ENCODE assay signal across 19 mouse cellular contexts in the genomic region with DNA sequence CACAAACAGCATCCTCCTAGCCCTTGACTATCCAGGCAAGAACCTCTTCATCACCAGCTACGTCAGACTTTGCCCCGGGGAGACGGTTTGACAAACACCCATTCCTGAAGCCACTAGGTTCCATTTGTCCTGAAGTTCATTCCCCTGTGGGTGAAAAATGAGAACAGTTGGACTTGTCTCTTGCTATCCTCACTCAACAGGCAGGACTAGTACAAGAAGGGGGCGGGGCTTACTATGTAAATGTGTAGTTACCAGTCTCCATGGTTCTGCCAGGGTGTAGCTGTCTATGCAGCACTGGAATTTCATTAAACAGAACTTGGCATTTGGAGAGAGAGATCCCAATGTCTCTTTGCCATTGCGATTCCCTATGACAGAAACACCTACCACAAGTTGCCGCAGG.
DNase-seq lines count a peak whose midpoint lies in the region; ATAC-seq lines count a peak whose summit lies in the region.
"Had no signal": no experiment of that assay in that cellular context is flagged by ENCODE, and none has a peak within 500 bp of the region (broad histone marks: within the 10 kb centered on the region; RNA-seq: fewer than 3 reads in every experiment).

No protein-coding gene starts in this region.

- H3K4me1 ChIP-seq in embryonic facial prominence, embryonic 14.5 days (ENCODE audit: control insufficient read depth, insufficient read depth, low read length) = peaks cover 7% of the 10 kb centered on the region; the same call in 1 of the 2 replicates
- H3K4me1 ChIP-seq in embryonic facial prominence, embryonic 10.5 days = peaks cover 18% of the 10 kb centered on the region
- H3K4me1 ChIP-seq in midbrain, embryonic 11.5 days (ENCODE audit: control insufficient read depth, insufficient read depth, low read length) = peaks cover 2% of the 10 kb centered on the region; the same call in 1 of the 2 replicates
- peaks cover 9% of the 10 kb centered on the region for H3K4me1 ChIP-seq in midbrain, embryonic 16.5 days (ENCODE audit: control insufficient read depth, insufficient read depth, low read length)
- H3K4me1 ChIP-seq in heart, embryonic 11.5 days (ENCODE audit: control insufficient read depth, insufficient read depth, low read length) = no peaks in the 10 kb centered on the region

- no peak for ATAC-seq in embryonic facial prominence, embryonic 14.5 days (ENCODE audit: low read depth)
- no peak for ATAC-seq in midbrain, embryonic 11.5 days (ENCODE audit: low FRiP score)
- ATAC-seq in midbrain, embryonic 16.5 days = no peak
- ATAC-seq in heart, embryonic 11.5 days (replicated peaks; ENCODE audit: insufficient number of reproducible peaks, low FRiP score, low TSS enrichment) = no peak
- ATAC-seq: forebrain, embryonic 15.5 days; inflammation-experienced regulatory T-cells, adult 6 months had no signal

- H3K27ac ChIP-seq in embryonic facial prominence, embryonic 14.5 days (replicated peaks; ENCODE audit: low read depth, low read length) = no peak overlapping the region
- H3K27ac ChIP-seq in embryonic facial prominence, embryonic 10.5 days (replicated peaks) = no peak overlapping the region
- H3K27ac ChIP-seq in midbrain, embryonic 11.5 days (ENCODE audit: low read depth, low read length) = no peak overlapping the region
- H3K27ac ChIP-seq in midbrain, embryonic 16.5 days (ENCODE audit: low read length) = no peak overlapping the region
- no peak overlapping the region for H3K27ac ChIP-seq in heart, embryonic 11.5 days (ENCODE audit: low read depth, low read length)
- H3K27ac ChIP-seq: forebrain, embryonic 15.5 days; heart, embryonic 10.5 days; hindbrain, embryonic 10.5 days; hindbrain, embryonic 15.5 days had no signal

- H3K9me3 ChIP-seq in embryonic facial prominence, embryonic 14.5 days (ENCODE audit: control insufficient read depth, low read length) = no peaks in the 10 kb centered on the region
- no peaks in the 10 kb centered on the region for H3K9me3 ChIP-seq in embryonic facial prominence, embryonic 10.5 days
- H3K9me3 ChIP-seq in midbrain, embryonic 11.5 days (ENCODE audit: control insufficient read depth, low read length) = no peaks in the 10 kb centered on the region
- H3K9me3 ChIP-seq in midbrain, embryonic 16.5 days (replicated peaks; ENCODE audit: control insufficient read depth, low read length, poor library complexity, severe bottlenecking) = no peaks in the 10 kb centered on the region
- no peaks in the 10 kb centered on the region for H3K9me3 ChIP-seq in heart, embryonic 11.5 days (replicated peaks; ENCODE audit: control insufficient read depth, low read length)
- H3K9me3 ChIP-seq: forebrain, embryonic 15.5 days; heart, embryonic 10.5 days; hindbrain, embryonic 10.5 days; hindbrain, embryonic 15.5 days had no signal

- no peaks in the 10 kb centered on the region for H3K27me3 ChIP-seq in embryonic facial prominence, embryonic 14.5 days (replicated peaks; ENCODE audit: control insufficient read depth, insufficient read depth, low read length)
- H3K27me3 ChIP-seq in embryonic facial prominence, embryonic 10.5 days (replicated peaks; ENCODE audit: low read depth, poor library complexity, severe bottlenecking) = no peaks in the 10 kb centered on the region
- H3K27me3 ChIP-seq in midbrain, embryonic 11.5 days (ENCODE audit: control insufficient read depth, insufficient read depth, low read length) = no peaks in the 10 kb centered on the region
- no peaks in the 10 kb centered on the region for H3K27me3 ChIP-seq in midbrain, embryonic 16.5 days (ENCODE audit: control insufficient read depth, insufficient read depth, low read depth, low read length)
- no peaks in the 10 kb centered on the region for H3K27me3 ChIP-seq in heart, embryonic 11.5 days (ENCODE audit: control insufficient read depth, insufficient read depth, low read length)
- H3K27me3 ChIP-seq: forebrain, embryonic 15.5 days; hindbrain, embryonic 15.5 days had no signal

- H3K4me3 ChIP-seq in embryonic facial prominence, embryonic 14.5 days (ENCODE audit: low read depth, low read length) = no peak overlapping the region
- no peak overlapping the region for H3K4me3 ChIP-seq in embryonic facial prominence, embryonic 10.5 days
- no peak overlapping the region for H3K4me3 ChIP-seq in midbrain, embryonic 11.5 days (ENCODE audit: low read depth, low read length)
- no peak overlapping the region for H3K4me3 ChIP-seq in midbrain, embryonic 16.5 days (ENCODE audit: low read depth, low read length)
- no peak overlapping the region for H3K4me3 ChIP-seq in heart, embryonic 11.5 days (ENCODE audit: low read depth, low read length)
- H3K4me3 ChIP-seq: forebrain, embryonic 15.5 days; heart, embryonic 10.5 days; hindbrain, embryonic 10.5 days; hindbrain, embryonic 15.5 days had no signal

- DNase-seq in embryonic facial prominence, embryonic 14.5 days (ENCODE audit: low spot score) = peak; percentile 36
- DNase-seq in embryonic facial prominence, embryonic 10.5 days (ENCODE audit: low spot score) = no peak
- peak; percentile 2 to 69 for DNase-seq in kidney, adult 8-10 months
- no peak for DNase-seq in kidney, adult 18-20 months
- peak; percentile 26 for DNase-seq in midbrain, embryonic 11.5 days (ENCODE audit: low spot score, missing footprints)
- peak; percentile 7 for DNase-seq in ZHBTc4 (ENCODE audit: low read depth, low spot score)
- DNase-seq: adrenal gland, postnatal 10 days; cerebellum, adult 11-12 months; cerebellum, adult 9-10 months; cerebellum, postnatal 25 days; gastrocnemius, postnatal 10 days; heart, adult 18-20 months had no signal

- H3K36me3 ChIP-seq in embryonic facial prominence, embryonic 14.5 days (ENCODE audit: control insufficient read depth, insufficient read depth, low read length) = no peaks in the 10 kb centered on the region
- no peaks in the 10 kb centered on the region for H3K36me3 ChIP-seq in embryonic facial prominence, embryonic 10.5 days (replicated peaks)
- H3K36me3 ChIP-seq in midbrain, embryonic 11.5 days (ENCODE audit: control insufficient read depth, insufficient read depth, low read length) = no peaks in the 10 kb centered on the region
- H3K36me3 ChIP-seq in midbrain, embryonic 16.5 days (ENCODE audit: control insufficient read depth, insufficient read depth, low read length) = no peaks in the 10 kb centered on the region
- H3K36me3 ChIP-seq in heart, embryonic 11.5 days (ENCODE audit: control insufficient read depth, insufficient read depth, low read length) = no peaks in the 10 kb centered on the region
- H3K36me3 ChIP-seq: forebrain, embryonic 15.5 days; heart, embryonic 10.5 days; hindbrain, embryonic 10.5 days; hindbrain, embryonic 15.5 days had no signal

- no peak overlapping the region for H3K4me2 ChIP-seq in embryonic facial prominence, embryonic 14.5 days (ENCODE audit: low read depth, low read length)
- H3K4me2 ChIP-seq in midbrain, embryonic 11.5 days = no peak overlapping the region
- no peak overlapping the region for H3K4me2 ChIP-seq in midbrain, embryonic 16.5 days (ENCODE audit: low read length)
- H3K4me2 ChIP-seq in heart, embryonic 11.5 days = no peak overlapping the region
- H3K4me2 ChIP-seq: forebrain, embryonic 15.5 days; hindbrain, embryonic 15.5 days had no signal

- 82% methylated on average over 6 of the region's 6 CpGs for WGBS in embryonic facial prominence, embryonic 14.5 days
- 86% methylated on average over 6 of the region's 6 CpGs for WGBS in embryonic facial prominence, embryonic 10.5 days
- 91% methylated on average over 6 of the region's 6 CpGs for WGBS in midbrain, embryonic 11.5 days
- WGBS in midbrain, embryonic 16.5 days = 90% methylated on average over 6 of the region's 6 CpGs
- WGBS in heart, embryonic 11.5 days (ENCODE audit: insufficient replicate concordance) = 83% methylated on average over 6 of the region's 6 CpGs

- no peak overlapping the region for H3K9ac ChIP-seq in embryonic facial prominence, embryonic 14.5 days (ENCODE audit: low read depth, low read length)
- no peak overlapping the region for H3K9ac ChIP-seq in midbrain, embryonic 11.5 days (ENCODE audit: low read length)
- no peak overlapping the region for H3K9ac ChIP-seq in midbrain, embryonic 16.5 days (ENCODE audit: low read depth, low read length)
- no peak overlapping the region for H3K9ac ChIP-seq in heart, embryonic 11.5 days (ENCODE audit: low read depth, low read length)
- H3K9ac ChIP-seq: forebrain, embryonic 15.5 days; hindbrain, embryonic 15.5 days had no signal

Comparison
In these comparisons a context has a peak if more than half of its experiments do, and no peak if none do; other contexts are left out.
1. DNase-seq: peak in embryonic facial prominence, embryonic 14.5 days (single experiment), kidney, adult 8-10 months (2 of 2), midbrain, embryonic 11.5 days (single experiment) and ZHBTc4 (single experiment); none in embryonic facial prominence, embryonic 10.5 days (single experiment) and kidney, adult 18-20 months (single experiment).